Mouse (Mus musculus) heart, postnatal 0 days (tissue): Measurements from ENCODE around the gene Snx18.

Experiments used
- CTCF ChIP-seq: IDR thresholded peaks from 2 replicates; pipeline ENCODE4 v1.5.1; 2016; ENCODE audit warnings: antibody characterized with exemption, control low read depth, low read depth
- EP300 ChIP-seq: IDR thresholded peaks from 2 replicates; pipeline ENCODE4 v1.6.1; 2016; ENCODE audit warnings: antibody characterized with exemption, low read depth

DNA sequence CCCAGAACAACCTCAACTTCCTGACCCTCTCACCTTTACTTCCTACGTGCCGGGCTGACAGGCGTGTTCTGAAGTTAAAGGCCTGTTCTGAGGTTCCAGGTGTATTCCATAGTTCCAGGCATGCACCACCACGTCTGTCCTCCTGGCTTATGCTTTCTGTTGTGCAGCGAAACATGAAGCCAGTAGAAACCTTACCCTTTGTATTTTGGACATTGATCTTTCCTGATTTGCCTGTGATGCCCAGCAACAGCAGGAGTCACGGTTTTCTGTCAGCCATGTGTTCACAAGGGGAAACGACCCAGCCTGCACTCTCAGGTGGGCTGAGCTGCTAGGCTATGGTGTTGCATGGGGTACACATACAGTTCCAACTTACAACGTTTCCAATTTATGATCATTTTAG is 9.2 kb upstream of the Snx18 start:
- TF ChIP-seq CTCF (no peak), EP300 (no peak)
